Mouse (Mus musculus) limb, embryonic 15.5 days (tissue): Measurements from ENCODE around the gene Mis18a. TPM values are rescaled to one million over a fixed set of nuclear protein-coding genes. Genes with fewer than 3 reads are reported as not detected.
A peak's percentile ranks its signal among the peaks of the same experiment; 100 is the strongest.

ENCODE experiments used
- ATAC-seq: fragments of 200-750 bp; cut with Nextera tagmentation; 2 replicates; pipeline ENCODE4 v1.8.0; 2017; ENCODE audit warnings: low read depth, moderate TSS enrichment; ENCODE audit not compliant: insufficient number of reproducible peaks, low FRiP score, low TSS enrichment
- H3K27ac ChIP-seq: fragments of 300-500 bp; sonication (generic); 2 replicates; pipeline ENCODE4 v1.5.1; 2015; ENCODE audit warnings: moderate library complexity, mild to moderate bottlenecking, inconsistent platforms
- H3K27me3 ChIP-seq: fragments of 300-500 bp; sonication (generic); 2 replicates; pipeline ENCODE4 v1.6.1; 2015; ENCODE audit warnings: inconsistent platforms
- H3K36me3 ChIP-seq: fragments of 300-500 bp; sonication (generic); 2 replicates; pipeline ENCODE4 v1.6.1; 2015; ENCODE audit warnings: inconsistent platforms
- H3K4me1 ChIP-seq: fragments of 300-500 bp; sonication (generic); 2 replicates; pipeline ENCODE4 v1.6.1; 2015; ENCODE audit warnings: inconsistent platforms
- H3K4me2 ChIP-seq: fragments of 300-500 bp; sonication (generic); 2 replicates; pipeline ENCODE4 v1.6.1; 2015; ENCODE audit warnings: mild to moderate bottlenecking, inconsistent platforms
- H3K4me3 ChIP-seq: fragments of 300-500 bp; sonication (generic); 2 replicates; pipeline ENCODE4 v1.5.1; 2015; ENCODE audit warnings: mild to moderate bottlenecking, inconsistent platforms
- H3K9ac ChIP-seq: fragments of 300-500 bp; sonication (generic); 2 replicates; pipeline ENCODE4 v1.6.1; 2015; ENCODE audit warnings: inconsistent platforms
- H3K9me3 ChIP-seq: fragments of 300-500 bp; sonication (generic); 2 replicates; pipeline ENCODE4 v1.6.1; 2016; ENCODE audit warnings: inconsistent platforms
- WGBS: fragments of 180-500 bp; shearing (Covaris S2); methylation state at CpG from one replicate; pipeline ENCODE4 v1.1.7; 2015; 5-methylcytosine and 5-hydroxymethylcytosine counted together
- polyA plus RNA-seq: library from polyadenylated mRNA; unstranded; fragments of >200 nt; fragmentation: Nextera tagmentation; extraction: Ambion mirVana; gene quantifications from 2 replicates; pipeline ENCODE4 v1.2.1, GENCODE M21; 2015

Gene Mis18a
- polyA plus RNA-seq, 1 experiment from 2014 or later: 57.0 TPM

DNA sequence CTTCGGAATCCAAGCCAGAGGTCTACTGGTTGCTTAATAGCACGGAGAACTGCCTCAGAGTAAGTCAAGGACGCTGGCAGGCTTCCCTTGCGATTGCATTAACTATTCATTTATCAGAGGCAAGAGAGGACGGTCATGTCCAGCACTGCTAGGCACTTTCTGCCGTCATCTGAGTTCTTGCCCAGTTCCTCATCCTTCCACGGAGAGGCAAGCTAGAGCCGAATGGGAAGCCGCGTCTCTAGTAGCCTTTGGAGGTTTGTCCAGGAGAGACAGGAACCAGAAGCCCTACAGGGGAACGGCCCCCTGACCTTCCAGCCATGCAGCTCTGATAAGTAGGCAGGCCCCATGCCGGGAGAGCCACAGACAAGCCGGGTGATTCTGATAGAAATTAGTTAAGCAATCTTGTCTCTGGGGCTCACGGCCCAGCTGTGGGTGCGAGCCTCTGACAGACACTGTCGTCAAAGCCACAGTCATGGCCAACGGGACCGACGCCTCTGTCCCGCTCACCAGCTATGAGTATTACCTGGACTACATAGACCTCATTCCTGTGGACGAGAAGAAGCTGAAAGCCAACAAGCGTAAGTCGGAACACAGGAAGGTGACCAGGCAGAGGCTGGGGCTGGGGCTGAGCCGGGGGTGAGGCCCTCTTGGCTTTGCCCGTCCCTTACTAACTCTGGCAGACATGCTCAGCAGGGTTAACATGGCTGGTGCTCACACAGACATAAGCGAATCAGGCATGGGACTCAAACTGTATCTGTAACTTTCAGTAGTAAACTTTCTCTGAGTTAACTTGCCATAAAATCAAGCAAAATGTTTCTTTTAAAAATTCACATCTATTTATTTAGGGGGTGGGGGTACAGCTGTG is 11.1 kb upstream of the Mis18a start, which contains the start of gene Mrap:
Gene Mrap, plus strand, starts transcription at position 116 of the 865 bp plus-strand sequence.
- Histone ChIP-seq H3K4me3 (no peak within 1 kb of the TSS), H3K36me3 (no peaks in the 10 kb centered on the region), H3K27ac (no peak within 1 kb of the TSS), H3K9ac (no peak within 1 kb of the TSS), H3K27me3 (no peaks in the 10 kb centered on the region), H3K4me1 (no peaks in the 10 kb centered on the region), H3K4me2 (no peak within 1 kb of the TSS), H3K9me3 (no peaks in the 10 kb centered on the region)
- ATAC-seq: no peak
- 82% methylated on average over 26 of the region's 26 CpGs for WGBS

DNA sequence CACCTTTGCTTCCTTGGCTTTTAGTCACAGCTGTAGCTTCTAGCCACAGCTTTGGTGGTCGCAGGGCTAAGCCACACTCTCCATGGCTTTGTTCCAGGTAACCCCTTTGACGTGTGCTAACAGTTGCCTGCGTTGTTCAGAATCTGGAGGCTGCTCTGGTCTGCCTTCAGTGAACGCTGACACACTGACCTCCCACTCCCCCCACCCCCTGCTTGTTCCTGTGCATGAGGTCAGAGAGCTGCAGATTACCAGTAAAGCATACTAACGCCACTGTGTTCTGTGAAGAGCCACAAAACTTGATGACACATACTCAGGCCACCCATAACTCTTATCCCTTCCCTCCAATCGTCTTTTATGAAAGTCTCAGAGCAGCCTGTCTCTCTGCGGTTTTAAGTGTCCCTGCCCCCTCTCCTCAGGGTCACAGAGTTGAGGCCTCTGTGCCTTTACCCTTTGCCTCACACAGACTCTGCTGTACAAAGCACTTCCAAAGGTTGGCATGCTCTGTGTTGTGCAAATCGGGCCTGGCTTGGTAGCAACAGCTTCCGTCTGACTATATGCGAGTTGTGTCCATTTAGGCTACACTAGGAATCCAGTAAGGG is 9.6 kb upstream of the Mis18a start:
- no peak overlapping the region for H3K4me3 ChIP-seq
- no peak overlapping the region for H3K9ac ChIP-seq
- no peaks in the 10 kb centered on the region for H3K36me3 ChIP-seq
- no peak overlapping the region for H3K4me2 ChIP-seq
- 54% methylated on average over 10 of the region's 10 CpGs for WGBS
- H3K27me3 ChIP-seq: no peaks in the 10 kb centered on the region
- no peak for ATAC-seq
- H3K27ac ChIP-seq: no peak overlapping the region
- H3K4me1 ChIP-seq: no peaks in the 10 kb centered on the region
- no peaks in the 10 kb centered on the region for H3K9me3 ChIP-seq

DNA sequence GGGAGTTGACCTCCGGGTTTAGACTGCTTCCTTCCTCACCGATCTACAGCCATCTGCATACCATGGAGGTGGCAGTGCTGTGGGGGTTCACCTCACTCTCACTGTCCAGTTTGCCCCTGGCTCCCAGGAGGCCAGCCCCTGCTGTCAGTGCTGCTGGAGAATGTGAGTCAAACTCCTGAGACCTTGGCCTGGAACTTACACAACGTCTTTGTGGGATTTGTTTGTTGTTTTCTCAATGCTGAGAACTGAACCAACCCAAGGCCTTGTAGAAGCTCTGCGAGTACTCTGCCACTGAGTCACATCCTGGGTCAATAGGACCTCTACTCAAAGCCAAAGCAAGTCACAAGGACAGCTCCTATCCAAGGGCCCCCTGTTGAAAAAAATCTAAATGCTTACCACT is 8.4 kb upstream of the Mis18a start:
- no peak for ATAC-seq

DNA sequence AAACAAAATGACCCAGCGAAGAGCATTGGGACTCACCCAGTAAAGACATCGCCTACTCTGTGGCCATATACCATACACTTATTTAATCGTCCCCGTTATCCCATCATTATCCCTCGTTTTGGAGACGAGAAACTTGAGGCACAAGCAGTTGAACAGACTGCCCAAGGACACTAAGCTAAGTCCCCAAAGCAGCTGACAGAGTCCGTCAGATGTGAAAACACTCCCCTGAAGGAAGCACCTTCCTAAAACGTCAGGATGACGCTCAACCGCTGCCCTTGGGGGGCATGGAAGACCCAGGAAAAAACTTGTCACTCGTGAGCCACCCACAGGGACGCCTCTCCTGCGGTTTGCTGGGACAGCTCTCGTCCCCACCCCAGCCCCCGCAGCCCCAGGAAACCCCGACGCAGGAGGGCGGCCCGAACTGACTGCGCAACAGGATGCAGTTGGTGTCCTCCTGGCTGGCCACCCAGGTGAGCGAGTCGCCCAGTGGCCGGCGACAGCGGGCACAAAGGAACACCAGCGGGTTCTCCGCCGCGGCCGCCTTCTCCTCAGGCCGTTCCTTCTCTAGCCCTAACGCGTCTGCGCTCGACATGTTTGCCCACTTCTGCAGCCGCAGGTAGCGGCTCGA is 490 bp downstream of the Mis18a start:
- ATAC-seq: peak; percentile 53
- WGBS: 4% methylated on average over 38 of the region's 38 CpGs
- H3K36me3 ChIP-seq: peaks cover 23% of the 10 kb centered on the region
- peak overlapping the region; percentile 60 for H3K9ac ChIP-seq
- no peaks in the 10 kb centered on the region for H3K27me3 ChIP-seq
- H3K4me3 ChIP-seq: peak overlapping the region; percentile 71
- peaks cover 8% of the 10 kb centered on the region for H3K4me1 ChIP-seq
- H3K27ac ChIP-seq: no peak overlapping the region
- peak overlapping the region; percentile 96 for H3K4me2 ChIP-seq
- H3K9me3 ChIP-seq: no peaks in the 10 kb centered on the region; the same call in 1 of the 2 replicates

More for the DNA sequence above, 8.4 kb upstream of the Mis18a start:
- H3K4me2 ChIP-seq: no peak overlapping the region
- 77% methylated on average over 4 of the region's 4 CpGs for WGBS
- no peaks in the 10 kb centered on the region for H3K36me3 ChIP-seq
- no peak overlapping the region for H3K9ac ChIP-seq
- no peaks in the 10 kb centered on the region for H3K4me1 ChIP-seq
- H3K9me3 ChIP-seq: no peaks in the 10 kb centered on the region; the same call in 1 of the 2 replicates
- no peak overlapping the region for H3K4me3 ChIP-seq
- no peak overlapping the region for H3K27ac ChIP-seq
- H3K27me3 ChIP-seq: no peaks in the 10 kb centered on the region

DNA sequence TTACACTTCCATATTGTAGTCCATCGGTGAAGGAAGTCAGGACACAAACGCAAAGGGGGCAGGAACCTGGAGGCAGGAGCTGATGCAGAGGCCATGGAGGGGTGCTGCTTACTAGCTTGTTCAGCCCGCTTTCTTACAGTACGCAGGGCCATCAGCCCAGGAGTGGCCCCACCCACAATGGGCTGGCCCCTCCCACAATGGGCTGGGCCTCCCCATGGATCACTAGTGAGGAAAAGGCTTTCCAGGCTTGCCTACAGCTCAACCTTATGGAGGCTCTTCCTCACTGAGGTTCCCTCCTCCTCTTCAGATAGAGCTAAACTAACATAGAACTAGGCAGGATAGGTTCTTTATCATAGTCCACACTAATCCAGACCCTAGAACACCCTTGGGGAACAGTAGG is 3.2 kb downstream of the Mis18a start:
- no peak for ATAC-seq
- H3K36me3 ChIP-seq: peaks cover 42% of the 10 kb centered on the region
- 96% methylated on average over 4 of the region's 4 CpGs for WGBS

DNA sequence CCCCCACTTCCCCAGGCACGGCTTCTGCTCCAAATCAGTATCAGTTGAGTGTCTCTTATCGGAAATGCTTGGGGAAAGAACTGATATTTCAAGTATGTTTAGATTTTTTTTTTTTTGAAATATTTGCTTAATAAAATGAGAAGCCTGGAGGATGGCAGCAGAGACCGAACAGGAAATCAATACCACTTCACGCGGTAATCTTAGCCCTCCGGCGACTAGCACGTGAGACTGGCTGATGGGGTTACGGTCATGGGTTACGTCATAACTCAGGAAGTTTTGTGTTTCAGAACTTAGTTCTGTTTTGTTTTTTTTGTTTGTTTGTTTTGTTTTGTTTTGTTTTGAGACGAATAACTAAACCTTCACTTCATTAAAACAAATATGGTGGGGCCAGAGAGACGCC is 16.9 kb downstream of the Mis18a start:
- Histone ChIP-seq H3K9me3 (no peaks in the 10 kb centered on the region), H3K27me3 (no peaks in the 10 kb centered on the region), H3K4me1 (peaks cover 24% of the 10 kb centered on the region), H3K36me3 (no peaks in the 10 kb centered on the region), H3K9ac (no peak overlapping the region), H3K4me2 (peak overlapping the region; percentile 26; the same call in 1 of the 2 replicates), H3K4me3 (no peak overlapping the region), H3K27ac (no peak overlapping the region)
- ATAC-seq: no peak
- 64% methylated on average over 12 of the region's 12 CpGs for WGBS

More for the DNA sequence above, 3.2 kb downstream of the Mis18a start:
- Histone ChIP-seq H3K27me3 (no peaks in the 10 kb centered on the region), H3K4me1 (peaks cover 8% of the 10 kb centered on the region), H3K4me3 (no peak overlapping the region), H3K9me3 (no peaks in the 10 kb centered on the region), H3K4me2 (no peak overlapping the region), H3K9ac (no peak overlapping the region), H3K27ac (no peak overlapping the region)

DNA sequence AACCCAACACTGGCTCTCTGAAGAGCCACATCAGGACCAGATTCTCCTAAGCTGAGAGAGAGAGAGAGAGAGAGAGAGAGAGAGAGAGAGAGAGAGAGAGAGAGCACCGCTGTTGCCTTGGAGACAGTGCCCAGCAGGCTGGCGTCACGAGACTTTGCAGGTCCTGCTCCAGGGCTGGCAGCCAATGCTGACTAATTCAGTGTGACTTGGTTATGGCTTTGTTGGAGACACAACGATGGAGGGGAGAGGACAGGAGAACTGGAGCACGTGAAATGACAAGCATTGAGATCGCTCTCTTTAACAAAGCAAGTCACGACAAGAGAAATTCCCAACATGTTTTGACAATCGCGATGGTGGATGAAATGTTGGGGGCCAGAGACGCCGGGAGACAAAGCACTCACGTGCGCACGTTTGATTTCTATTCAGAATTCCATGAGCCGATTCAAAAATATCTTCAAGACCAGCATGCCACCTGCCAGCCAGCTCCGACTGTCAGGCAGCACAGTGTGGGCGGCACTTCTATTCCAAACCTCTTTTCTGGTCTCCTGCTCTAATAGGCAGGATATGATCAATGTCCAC is 17.4 kb downstream of the Mis18a start:
- no peaks in the 10 kb centered on the region for H3K9me3 ChIP-seq
- H3K36me3 ChIP-seq: no peaks in the 10 kb centered on the region
- no peak overlapping the region for H3K9ac ChIP-seq
- peak overlapping the region; percentile 26; the same call in 1 of the 2 replicates for H3K4me2 ChIP-seq
- H3K27ac ChIP-seq: no peak overlapping the region
- ATAC-seq: no peak
- no peaks in the 10 kb centered on the region for H3K27me3 ChIP-seq
- 45% methylated on average over 17 of the region's 17 CpGs for WGBS
- H3K4me1 ChIP-seq: peaks cover 24% of the 10 kb centered on the region
- no peak overlapping the region for H3K4me3 ChIP-seq

DNA sequence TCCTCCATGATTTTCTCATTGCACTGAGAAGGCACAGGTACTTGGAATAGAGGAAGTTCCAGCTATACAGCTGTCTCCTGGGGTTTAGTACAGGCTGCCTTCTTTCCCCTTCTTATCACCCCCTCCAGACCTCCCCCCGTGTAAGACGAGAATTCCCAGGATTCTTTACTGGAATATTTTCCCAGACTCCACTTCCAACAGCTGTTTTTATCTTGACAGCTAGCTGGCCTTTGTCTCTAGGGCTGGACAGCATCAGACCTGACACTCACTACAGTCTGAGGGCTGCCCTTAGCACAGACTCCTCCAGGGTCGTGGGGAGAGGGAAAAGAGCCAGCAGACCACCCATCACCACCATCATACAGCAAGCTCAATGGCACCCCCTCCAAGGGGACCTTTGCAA is 20.9 kb downstream of the Mis18a start:
- H3K27me3 ChIP-seq: no peaks in the 10 kb centered on the region
- 0 out of 2 replicates have a peak, but pooled peaks cover 10% of the 10 kb centered on the region for H3K4me1 ChIP-seq
- no peaks in the 10 kb centered on the region for H3K9me3 ChIP-seq
- H3K4me2 ChIP-seq: no peak overlapping the region
- ATAC-seq: no peak
- 6% methylated on average over 3 of the region's 3 CpGs for WGBS
- no peaks in the 10 kb centered on the region for H3K36me3 ChIP-seq
- no peak overlapping the region for H3K9ac ChIP-seq
- H3K4me3 ChIP-seq: no peak overlapping the region
- no peak overlapping the region for H3K27ac ChIP-seq

DNA sequence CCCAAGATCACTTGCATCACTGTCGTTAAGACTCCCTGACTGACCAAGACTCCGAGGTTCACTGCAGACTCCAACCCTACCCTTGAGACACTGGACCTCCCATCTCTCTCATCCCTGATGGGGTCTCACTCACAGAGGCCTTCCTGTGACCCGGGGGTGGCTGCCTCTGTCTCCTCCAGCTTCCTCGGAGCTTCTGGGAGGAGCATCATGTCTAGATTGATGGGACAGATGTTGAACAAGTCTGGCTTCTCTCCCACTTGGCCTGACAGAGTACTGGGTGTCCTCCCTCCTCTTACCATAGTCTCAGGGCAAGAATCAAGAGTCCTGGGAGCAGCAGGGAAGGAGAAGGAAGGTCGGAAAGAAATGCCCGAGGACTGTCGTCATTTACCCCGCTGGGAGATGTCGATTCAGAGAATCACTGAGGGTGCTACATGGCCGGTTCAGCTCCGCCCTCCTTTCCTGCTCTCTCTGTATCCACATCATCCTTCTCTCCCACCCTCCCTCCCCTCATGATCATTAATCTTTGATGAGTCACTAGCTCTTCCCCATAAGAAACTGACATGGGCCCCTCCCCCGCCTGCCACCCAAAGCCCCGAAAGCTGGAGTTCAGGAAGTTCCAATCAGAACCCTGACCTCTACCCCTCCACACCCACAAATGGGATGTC is 22.9 kb downstream of the Mis18a start:
- Histone ChIP-seq H3K4me2 (no peak overlapping the region), H3K27ac (no peak overlapping the region), H3K9me3 (no peaks in the 10 kb centered on the region), H3K9ac (no peak overlapping the region), H3K27me3 (no peaks in the 10 kb centered on the region), H3K36me3 (no peaks in the 10 kb centered on the region), H3K4me1 (no peaks in the 10 kb centered on the region), H3K4me3 (no peak overlapping the region)
- ATAC-seq: no peak
- WGBS: 57% methylated on average over 13 of the region's 13 CpGs

DNA sequence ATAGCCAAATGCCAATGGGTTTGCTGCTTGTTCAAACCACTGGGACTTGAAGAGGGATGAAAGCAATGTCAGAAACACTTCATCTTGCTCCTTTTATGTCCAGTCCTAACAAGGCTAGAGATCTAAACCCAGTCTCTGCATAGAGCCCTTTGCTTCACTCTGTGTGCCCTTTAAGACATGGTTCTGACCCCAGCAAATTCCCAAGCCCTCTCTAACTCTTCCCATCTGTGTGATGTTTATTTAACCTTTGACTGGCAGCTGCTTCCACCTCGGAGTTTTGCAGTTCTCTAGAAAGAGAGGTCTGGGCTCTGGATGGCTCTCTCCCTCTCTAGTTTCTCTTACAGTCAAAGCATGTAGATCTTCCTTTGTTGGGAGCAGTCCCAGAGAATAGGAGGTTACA is 23.6 kb downstream of the Mis18a start:
- no peaks in the 10 kb centered on the region for H3K27me3 ChIP-seq
- H3K4me1 ChIP-seq: no peaks in the 10 kb centered on the region
- no peak overlapping the region for H3K4me3 ChIP-seq
- no peak overlapping the region for H3K9ac ChIP-seq
- H3K27ac ChIP-seq: no peak overlapping the region
- H3K4me2 ChIP-seq: no peak overlapping the region
- ATAC-seq: no peak
- no peaks in the 10 kb centered on the region for H3K9me3 ChIP-seq
- H3K36me3 ChIP-seq: no peaks in the 10 kb centered on the region
- 2% methylated on average over 1 of the region's 1 CpGs for WGBS

DNA sequence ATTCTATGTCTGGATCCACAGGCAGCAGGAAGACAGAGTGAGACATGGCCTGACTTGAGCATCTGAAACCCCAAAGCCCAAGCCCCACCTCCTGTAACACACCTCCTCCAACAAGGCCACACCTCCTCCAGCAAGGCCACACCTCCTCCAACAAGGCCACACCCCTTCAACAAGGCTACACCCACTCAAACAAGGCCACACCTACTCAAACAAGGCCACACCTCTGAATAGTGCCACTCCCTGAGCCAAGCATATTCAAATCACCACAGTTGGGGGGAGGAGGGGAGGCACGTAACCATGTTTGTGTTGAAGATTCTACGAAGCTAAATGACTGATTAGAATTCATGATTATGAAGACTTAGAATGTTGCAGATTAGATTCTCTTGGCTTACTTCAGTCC is 25.7 kb downstream of the Mis18a start:
- Histone ChIP-seq H3K4me1 (no peaks in the 10 kb centered on the region), H3K9ac (no peak overlapping the region), H3K4me2 (no peak overlapping the region), H3K9me3 (no peaks in the 10 kb centered on the region), H3K27me3 (no peaks in the 10 kb centered on the region), H3K27ac (no peak overlapping the region), H3K36me3 (no peaks in the 10 kb centered on the region), H3K4me3 (no peak overlapping the region)
- ATAC-seq: no peak
- 92% methylated on average over 2 of the region's 2 CpGs for WGBS
